Mouse (Mus musculus): ENCODE results near the gene Polh. TPM values are rescaled to one million over a fixed set of nuclear protein-coding genes. Genes with fewer than 3 reads are reported as not detected.

Gene Polh
- 4.1 TPM for polyA plus RNA-seq (2017; shearing (Covaris generic))

GRCm38 (mm10) chr17:46202421-46203071 lies at the start of gene Polh, which contains the start of gene Xpo5:
Polh (minus strand) TSS chr17:46202645.
Xpo5 (plus strand) TSS chr17:46202782.

GRCm38 (mm10) chr17:46247512-46248188 lies 45.2 kb upstream of the Polh start, which contains the start of the genes Polr1c and Yipf3:
Polr1c (minus strand) TSS chr17:46248054.
Yipf3 (plus strand) TSS chr17:46248080.

GRCm38 (mm10) chr17:46160686-46161085 lies 41.8 kb downstream of the Polh start, which contains the start of gene Gtpbp2:
Gtpbp2 (plus strand) TSS chr17:46161032.

GRCm38 (mm10) chr17:46152847-46153782 lies 49.3 kb downstream of the Polh start, which contains the start of gene Mad2l1bp:
Mad2l1bp (minus strand) TSS chr17:46153553.

DNA sequence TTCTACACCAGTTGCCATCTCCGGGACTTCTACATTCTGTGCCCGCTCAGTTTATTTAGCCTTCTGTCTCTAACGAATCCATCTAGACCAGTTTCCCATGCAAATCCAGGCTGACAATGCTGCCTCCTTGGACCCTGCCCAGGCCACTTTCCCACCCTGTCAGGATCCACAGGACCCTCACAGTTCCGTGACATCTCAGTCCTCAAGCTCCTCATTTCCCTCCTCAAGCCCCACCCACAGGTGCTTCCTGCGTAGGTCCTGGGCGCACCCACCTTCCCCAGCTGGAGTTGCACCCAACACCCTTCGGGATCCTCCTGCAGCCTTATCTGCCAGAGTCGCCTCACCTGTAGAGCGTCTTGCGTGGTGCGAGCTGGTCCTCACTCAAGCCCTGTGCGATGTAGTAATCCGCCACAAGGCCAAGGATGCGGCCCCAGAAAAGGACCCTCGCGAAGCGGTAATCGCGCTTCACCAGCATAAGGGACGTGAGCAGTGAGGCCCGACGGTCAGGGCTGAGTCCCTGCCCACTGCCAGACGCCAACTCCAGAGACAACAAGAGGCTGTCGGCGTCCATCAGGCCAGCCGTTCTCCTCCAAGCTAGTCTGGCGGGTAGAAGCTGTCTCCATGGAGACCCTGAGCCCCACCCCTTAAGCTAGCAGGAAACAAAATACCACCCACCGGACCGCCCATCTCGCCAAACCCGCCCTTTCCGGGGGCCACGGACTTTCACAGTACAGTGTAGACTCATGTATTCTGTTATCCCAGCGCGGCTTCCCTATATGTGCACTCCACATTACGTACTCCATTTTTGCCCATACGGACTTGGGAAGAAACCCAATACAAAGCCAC lies 58.6 kb downstream of the Polh start, which contains the start of gene Rsph9:
Rsph9 (minus strand) TSS at position 639 of the 846 bp plus-strand sequence.

Other genes starting within 250 kb of the Polh start
- gene Vegfa, start 170.3 kb downstream of the Polh start, polyA plus RNA-seq (2017; shearing (Covaris generic)): 4.4 TPM
- gene Mrps18a, start 91.7 kb downstream of the Polh start, polyA plus RNA-seq (2017; shearing (Covaris generic)): 62.7 TPM
- not detected for gene Rsph9, start 58.4 kb downstream of the Polh start, polyA plus RNA-seq (2017; shearing (Covaris generic))
- 31.5 TPM for gene Mad2l1bp, start 49.1 kb downstream of the Polh start, polyA plus RNA-seq (2017; shearing (Covaris generic))
- gene Gtpbp2, start 41.6 kb downstream of the Polh start, polyA plus RNA-seq (2017; shearing (Covaris generic)): 66.2 TPM
- gene Xpo5, start 137 bp upstream of the Polh start, polyA plus RNA-seq (2017; shearing (Covaris generic)): 25.6 TPM
- gene Polr1c, start 45.4 kb upstream of the Polh start, polyA plus RNA-seq (2017; shearing (Covaris generic)): 63.9 TPM
- 135 TPM for gene Yipf3, start 45.4 kb upstream of the Polh start, polyA plus RNA-seq (2017; shearing (Covaris generic))
- not detected for gene Lrrc73, start 50.9 kb upstream of the Polh start, polyA plus RNA-seq (2017; shearing (Covaris generic))
- 41.4 TPM for gene Tjap1, start 80.4 kb upstream of the Polh start, polyA plus RNA-seq (2017; shearing (Covaris generic))
- gene Dlk2, start 94.8 kb upstream of the Polh start, polyA plus RNA-seq (2017; shearing (Covaris generic)): 0.62 TPM
- 6.4 TPM for gene Abcc10, start 125.7 kb upstream of the Polh start, polyA plus RNA-seq (2017; shearing (Covaris generic))
- 9.9 TPM for gene Zfp318, start 181.1 kb upstream of the Polh start, polyA plus RNA-seq (2017; shearing (Covaris generic))
- not detected for gene Crip3, start 226.3 kb upstream of the Polh start, polyA plus RNA-seq (2017; shearing (Covaris generic))
- not detected for gene Slc22a7, start 235.8 kb upstream of the Polh start, polyA plus RNA-seq (2017; shearing (Covaris generic))

Measured in effector memory CD4-positive, alpha-beta T cell, adult 5 months (primary cell).